Mouse (Mus musculus) MEL (cell line): ENCODE measurements around the gene 3110082I17Rik. TPM values are rescaled to one million over a fixed set of nuclear protein-coding genes. Genes with fewer than 3 reads are reported as not detected.

ENCODE experiments used
- DNase-seq: peaks from one replicate; pipeline ENCODE4 v3.0.0; 2011; ENCODE audit warnings: low read depth, low spot score
- H3K27ac ChIP-seq: 2 replicates; pipeline ENCODE4 v1.5.1; 2012; ENCODE audit warnings: low read depth, mild to moderate bottlenecking, control low read depth, low read length, moderate library complexity; ENCODE audit not compliant: control insufficient read depth
- H3K27me3 ChIP-seq, 2 experiments: fragments of 150-350 bp in 1 of 2; sonication (generic) in 1 of 2; 2 replicates each; pipeline ENCODE4 v1.6.1; 2012; ENCODE audit warnings: low read length in 2 of 2, mild to moderate bottlenecking in 2 of 2, improper control_type of control experiment in 1 of 2, moderate library complexity in 1 of 2; ENCODE audit not compliant: insufficient read depth in 2 of 2, control insufficient read depth in 1 of 2
- H3K36me3 ChIP-seq, 2 experiments: 2 replicates each; pipeline ENCODE4 v1.6.1; 2012 to 2014; ENCODE audit warnings: low read length in 2 of 2, improper control_type of control experiment in 1 of 2, inconsistent platforms in 1 of 2, mild to moderate bottlenecking in 1 of 2; ENCODE audit not compliant: insufficient read depth in 2 of 2, control insufficient read depth in 1 of 2
- H3K4me1 ChIP-seq, 2 experiments: fragments of 150-350 bp in 1 of 2; sonication (generic) in 1 of 2; 2 replicates each; pipeline ENCODE4 v1.6.1; 2012; ENCODE audit warnings: low read length in 2 of 2, improper control_type of control experiment in 1 of 2, mild to moderate bottlenecking in 1 of 2; ENCODE audit not compliant: insufficient read depth in 2 of 2, control insufficient read depth in 1 of 2
- H3K4me3 ChIP-seq, 2 experiments: fragments of 150-350 bp in 1 of 2; sonication (generic) in 1 of 2; 2 replicates each; pipeline ENCODE4 v1.5.1; 2012; ENCODE audit warnings: low read depth in 2 of 2, low read length in 2 of 2, mild to moderate bottlenecking in 2 of 2, moderate library complexity in 2 of 2, control low read depth in 1 of 2, improper control_type of control experiment in 1 of 2; ENCODE audit not compliant: control insufficient read depth in 1 of 2, insufficient read depth in 1 of 2
- H3K79me2 ChIP-seq: 2 replicates; pipeline ENCODE4 v1.6.1; 2012; ENCODE audit warnings: mild to moderate bottlenecking, low read length, moderate library complexity; ENCODE audit not compliant: control insufficient read depth, poor library complexity, insufficient read depth
- H3K9ac ChIP-seq: 2 replicates; pipeline ENCODE4 v1.6.1; 2012; ENCODE audit warnings: low read depth, mild to moderate bottlenecking, control low read depth, low read length, moderate library complexity; ENCODE audit not compliant: control insufficient read depth, poor library complexity, severe bottlenecking
- H3K9me3 ChIP-seq: fragments of 150-350 bp; sonication (generic); replicated peaks from 2 replicates; pipeline ENCODE4 v1.6.1; 2012; ENCODE audit warnings: mild to moderate bottlenecking, low read length, improper control_type of control experiment, moderate library complexity; ENCODE audit not compliant: insufficient read depth
- CHD2 ChIP-seq: IDR thresholded peaks from 2 replicates; pipeline ENCODE4 v1.6.1; 2011; ENCODE audit warnings: low read length, improper control_type of control experiment
- CTCF ChIP-seq, 3 experiments: IDR thresholded peaks in 2 of 3; conservative IDR thresholded peaks in 1 of 3; 2 replicates each; pipeline ENCODE4 v1.5.1; 2011 to 2012; ENCODE audit warnings: low read length in 3 of 3, low read depth in 2 of 3, mild to moderate bottlenecking in 2 of 3, improper control_type of control experiment in 1 of 3, inconsistent platforms in 1 of 3, mixed read lengths in 1 of 3, moderate library complexity in 1 of 3; ENCODE audit not compliant: control insufficient read depth in 1 of 3, insufficient read depth in 1 of 3, poor library complexity in 1 of 3, severe bottlenecking in 1 of 3
- E2F4 ChIP-seq: IDR thresholded peaks from 2 replicates; pipeline ENCODE4 v1.6.1; 2011; ENCODE audit warnings: low read depth, low read length, improper control_type of control experiment, borderline replicate concordance
- ELF1 ChIP-seq: IDR thresholded peaks from 2 replicates; pipeline ENCODE4 v1.6.1; 2014; ENCODE audit warnings: low read depth, mild to moderate bottlenecking, inconsistent platforms, low read length, improper control_type of control experiment, moderate library complexity
- ETS1 ChIP-seq: IDR thresholded peaks from 2 replicates; pipeline ENCODE4 v1.6.1; 2012; ENCODE audit warnings: low read depth, mild to moderate bottlenecking, inconsistent platforms, low read length, improper control_type of control experiment, moderate library complexity
- GABPA ChIP-seq: IDR thresholded peaks from 2 replicates; pipeline ENCODE4 v1.6.1; 2012; ENCODE audit warnings: low read depth, mild to moderate bottlenecking, inconsistent platforms, low read length, improper control_type of control experiment, moderate library complexity
- MAZ ChIP-seq: IDR thresholded peaks from 2 replicates; pipeline ENCODE4 v1.6.1; 2012; ENCODE audit warnings: low read depth, mild to moderate bottlenecking, inconsistent platforms, low read length, improper control_type of control experiment
- MXI1 ChIP-seq: IDR thresholded peaks from 2 replicates; pipeline ENCODE4 v1.6.1; 2011; ENCODE audit warnings: mild to moderate bottlenecking, low read depth, low read length, improper control_type of control experiment
- NRF1 ChIP-seq: IDR thresholded peaks from 2 replicates; pipeline ENCODE4 v1.6.1; 2014; ENCODE audit warnings: low read depth, mild to moderate bottlenecking, inconsistent platforms, low read length, improper control_type of control experiment, moderate library complexity; ENCODE audit not compliant: poor library complexity, insufficient read depth, severe bottlenecking
- POLR2A ChIP-seq, 2 experiments: IDR thresholded peaks; 2 replicates each; pipeline ENCODE4 v1.6.1; 2011 to 2012; ENCODE audit warnings: low read length in 2 of 2, mild to moderate bottlenecking in 2 of 2, control low read depth in 1 of 2, improper control_type of control experiment in 1 of 2, low read depth in 1 of 2, moderate library complexity in 1 of 2; ENCODE audit not compliant: control insufficient read depth in 1 of 2, insufficient read depth in 1 of 2, poor library complexity in 1 of 2
- POLR2AphosphoS2 ChIP-seq: IDR thresholded peaks from 2 replicates; pipeline ENCODE4 v1.6.1; 2011; ENCODE audit warnings: low read length, improper control_type of control experiment
- RAD21 ChIP-seq: IDR thresholded peaks from 2 replicates; pipeline ENCODE4 v1.6.1; 2011; ENCODE audit warnings: mild to moderate bottlenecking, low read depth, low read length, improper control_type of control experiment
- SIN3A ChIP-seq: IDR thresholded peaks from 2 replicates; pipeline ENCODE4 v1.6.1; 2012; ENCODE audit warnings: low read length, improper control_type of control experiment, inconsistent platforms
- TAL1 ChIP-seq: IDR thresholded peaks from 2 replicates; pipeline ENCODE4 v1.6.1; 2012; ENCODE audit warnings: mild to moderate bottlenecking, inconsistent platforms, low read length, moderate library complexity, mixed read lengths
- TBP ChIP-seq: IDR thresholded peaks from 2 replicates; pipeline ENCODE4 v1.8.0; 2011; ENCODE audit warnings: low read depth, low read length, improper control_type of control experiment
- TCF12 ChIP-seq: IDR thresholded peaks from 2 replicates; pipeline ENCODE4 v1.6.1; 2014; ENCODE audit warnings: low read depth, mild to moderate bottlenecking, inconsistent platforms, low read length, improper control_type of control experiment, moderate library complexity
- USF1 ChIP-seq: IDR thresholded peaks from 2 replicates; pipeline ENCODE4 v1.6.1; 2014; ENCODE audit warnings: low read depth, mild to moderate bottlenecking, inconsistent platforms, low read length, improper control_type of control experiment, moderate library complexity
- ZC3H11A ChIP-seq: IDR thresholded peaks from 2 replicates; pipeline ENCODE4 v1.6.1; 2012; ENCODE audit warnings: low read depth, mild to moderate bottlenecking, inconsistent platforms, low read length, improper control_type of control experiment
- ZNF384 ChIP-seq: IDR thresholded peaks from 2 replicates; pipeline ENCODE4 v1.6.1; 2012; ENCODE audit warnings: low read depth, mild to moderate bottlenecking, inconsistent platforms, low read length, improper control_type of control experiment
- polyA plus RNA-seq, 2 experiments: library from polyadenylated mRNA; stranded (reverse) in 1 of 2; unstranded in 1 of 2; fragments of >175 nt in 1 of 2; fragments of >200 nt in 1 of 2; gene quantifications; 2 replicates each; pipeline versions ENCODE4 v1.2.1 to v1.2.4; 2012; ENCODE audit warnings: low replicate concordance in 2 of 2, low read depth in 1 of 2; ENCODE audit not compliant: insufficient read length in 2 of 2, insufficient read depth in 1 of 2, missing spikeins in 1 of 2
- total RNA-seq: library from RNA; depleted of rRNA; stranded (reverse); fragments of 300-350 nt; gene quantifications from 2 replicates; pipeline ENCODE4 v1.2.3, GENCODE M21; 2012

3110082I17Rik gene
- total and polyA plus RNA-seq, 3 experiments: 58.1 to 79.5 TPM; not detected in 1

- H3K4me3 ChIP-seq: no peak overlapping the region
- no peak for TF ChIP-seq POLR2AphosphoS2
- TF ChIP-seq ETS1: no peak
- TF ChIP-seq ZC3H11A: no peak
- TF ChIP-seq POLR2A (IDR thresholded peaks at IDR 0.05; ENCODE audit: control insufficient read depth in 1 of 2, insufficient read depth in 1 of 2, low read depth in 1 of 2, low read length in 2 of 2, poor library complexity in 1 of 2): no peak
- no peak for TF ChIP-seq TBP
- no peak for TF ChIP-seq ZNF384
- no peak for TF ChIP-seq USF1
- TF ChIP-seq CTCF (IDR thresholded peaks at IDR 0.05 in 2 of 3, conservative IDR thresholded peaks at IDR 0.05 in 1 of 3; ENCODE audit: control insufficient read depth in 1 of 3, insufficient read depth in 1 of 3, low read depth in 2 of 3, low read length in 3 of 3, poor library complexity in 1 of 3, severe bottlenecking in 1 of 3): no peak
- no peak for TF ChIP-seq NRF1
- no peak for TF ChIP-seq TAL1
- TF ChIP-seq MAZ: no peak
- TF ChIP-seq, all 39 proteins: peak for 0
- Histone ChIP-seq H3K9me3 (no peaks in the 10 kb centered on the region), H3K4me1 (no peaks in the 10 kb centered on the region), H3K9ac (no peak overlapping the region), H3K79me2 (peaks cover 1% of the 10 kb centered on the region), H3K27me3 (no peaks in the 10 kb centered on the region), H3K27ac (no peak overlapping the region), H3K36me3 (no peaks in the 10 kb centered on the region)
- no peak for DNase-seq
Observed at GRCm38 (mm10) chr5:139442962-139443361, 17.4 kb downstream of the 3110082I17Rik start.

GRCm38 (mm10) chr5:139442428-139442827 lies 17.9 kb downstream of the 3110082I17Rik start:
- no peaks in the 10 kb centered on the region for H3K4me1 ChIP-seq
- 0 out of 4 replicates have a peak, but pooled peaks cover 0 to 1% of the 10 kb centered on the region in 2 experiments for H3K36me3 ChIP-seq
- TF ChIP-seq CHD2: no peak
- TF ChIP-seq ELF1: no peak
- no peak for TF ChIP-seq SIN3A
- TF ChIP-seq TCF12: no peak
- no peak for TF ChIP-seq GABPA
- no peak for TF ChIP-seq TAL1
- no peak for TF ChIP-seq POLR2A (IDR thresholded peaks at IDR 0.05; ENCODE audit: control insufficient read depth in 1 of 2, insufficient read depth in 1 of 2, low read depth in 1 of 2, low read length in 2 of 2, poor library complexity in 1 of 2)
- no peak for TF ChIP-seq MXI1
- TF ChIP-seq E2F4: no peak
- TF ChIP-seq RAD21: no peak
- no peak for TF ChIP-seq TBP
- DNase-seq: no peak
- no peak overlapping the region for H3K9ac ChIP-seq
- H3K4me3 ChIP-seq: no peak overlapping the region
- H3K79me2 ChIP-seq: peaks cover 1% of the 10 kb centered on the region
- H3K9me3 ChIP-seq: no peaks in the 10 kb centered on the region
- no peak overlapping the region for H3K27ac ChIP-seq
- no peaks in the 10 kb centered on the region for H3K27me3 ChIP-seq
